Mouse (Mus musculus) lung, postnatal 10 days (tissue): ENCODE measurements around the gene Gne.

Experiments
- DNase-seq: peaks from one replicate; pipeline ENCODE4 v3.0.0; 2021

The Gne gene

GRCm38 (mm10) chr4:44083945-44084344, at the start of gene Gne:
Gene Gne (minus strand): TSS chr4:44084177.
- peak; percentile 44 for DNase-seq

- no peak for DNase-seq
These were observed 42.8 kb upstream of the Gne start for GRCm38 (mm10) chr4:44126805-44127204.

- DNase-seq = peak; percentile 69
These were observed 35.6 kb upstream of the Gne start for GRCm38 (mm10) chr4:44119410-44120201.

- no peak for DNase-seq
These were observed 31.1 kb upstream of the Gne start for GRCm38 (mm10) chr4:44115046-44115445.

- DNase-seq = no peak
These were observed 29.6 kb upstream of the Gne start for GRCm38 (mm10) chr4:44113393-44114138.

GRCm38 (mm10) chr4:44112741-44113140, 28.8 kb upstream of the Gne start:
- DNase-seq = peak; percentile 30

GRCm38 (mm10) chr4:44110771-44111170, 26.8 kb upstream of the Gne start:
- no peak for DNase-seq

- no peak for DNase-seq
These were observed 24.3 kb upstream of the Gne start for GRCm38 (mm10) chr4:44108297-44108696.

- peak; percentile 75 for DNase-seq
These were observed 23.4 kb upstream of the Gne start for GRCm38 (mm10) chr4:44107339-44107738.

GRCm38 (mm10) chr4:44106297-44106821, 22.4 kb upstream of the Gne start:
- DNase-seq = peak; percentile 47

GRCm38 (mm10) chr4:44104195-44104917, 20.4 kb upstream of the Gne start:
- peak; percentile 59 for DNase-seq

GRCm38 (mm10) chr4:44103620-44104019, 19.6 kb upstream of the Gne start:
- no peak for DNase-seq

- DNase-seq = no peak
These were observed 13.8 kb upstream of the Gne start for GRCm38 (mm10) chr4:44097576-44098335.

GRCm38 (mm10) chr4:44094475-44094874, 10.5 kb upstream of the Gne start:
- no peak for DNase-seq

- peak; percentile 40 for DNase-seq
These were observed 8.4 kb upstream of the Gne start for GRCm38 (mm10) chr4:44092359-44092758.

GRCm38 (mm10) chr4:44085566-44085965, 1.6 kb upstream of the Gne start:
- no peak for DNase-seq

- DNase-seq = no peak
These were observed 787 bp upstream of the Gne start for GRCm38 (mm10) chr4:44084602-44085325.

GRCm38 (mm10) chr4:44078358-44078933, 5.5 kb downstream of the Gne start:
- DNase-seq = no peak

- DNase-seq = no peak
These were observed 9.6 kb downstream of the Gne start for GRCm38 (mm10) chr4:44074422-44074821.

- no peak for DNase-seq
These were observed 10.2 kb downstream of the Gne start for GRCm38 (mm10) chr4:44073799-44074198.

- DNase-seq = no peak
These were observed 11.0 kb downstream of the Gne start for GRCm38 (mm10) chr4:44072873-44073441.
